Mouse (Mus musculus) C2C12 (cell line): ENCODE measurements around the gene Ankdd1a.

Experiments used
- CTCF ChIP-seq: IDR thresholded peaks from one replicate; pipeline ENCODE4 v1.5.1; 2011; ENCODE audit not compliant: control insufficient read depth, insufficient read depth, insufficient read length
- FOSL1 ChIP-seq: IDR thresholded peaks from one replicate; pipeline ENCODE4 v1.8.0; 2011; ENCODE audit warnings: mild to moderate bottlenecking, low read length; ENCODE audit not compliant: poor library complexity, insufficient read depth, severe bottlenecking
- MAX ChIP-seq: IDR thresholded peaks from one replicate; pipeline ENCODE4 v1.6.1; 2011; ENCODE audit warnings: mild to moderate bottlenecking, control low read depth
- MYOD1 ChIP-seq: IDR thresholded peaks from one replicate; pipeline ENCODE4 v1.6.1; 2011; ENCODE audit warnings: low read depth; ENCODE audit not compliant: control insufficient read depth, insufficient read length
- MYOG ChIP-seq: IDR thresholded peaks from one replicate; pipeline ENCODE4 v1.6.1; 2011; ENCODE audit not compliant: control insufficient read depth, insufficient read length; ENCODE audit errors: extremely low read depth

DNA sequence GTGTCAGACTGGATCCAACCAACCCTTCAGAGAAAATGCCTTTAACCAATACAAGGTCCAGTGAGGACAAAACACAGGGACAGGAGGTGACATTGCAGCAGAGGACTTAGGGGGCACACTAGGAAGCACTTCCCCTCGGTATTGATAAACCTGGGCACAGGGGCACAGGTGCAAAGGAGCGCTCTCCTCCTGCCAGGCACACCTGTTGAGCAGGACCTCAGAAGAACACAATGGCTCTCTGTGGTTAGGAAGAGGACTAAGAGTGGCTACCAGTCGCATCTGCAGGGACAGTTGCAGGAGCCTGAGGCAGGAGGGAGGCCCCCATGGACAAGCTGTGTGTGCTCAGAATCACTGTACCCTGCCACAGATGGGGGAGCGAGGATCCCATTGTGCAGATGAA is 16.5 kb upstream of the Ankdd1a start:
- TF ChIP-seq MYOD1 (no peak), CTCF (no peak), FOSL1 (no peak), MAX (no peak), MYOG (no peak)
